Mouse (Mus musculus): ENCODE data around the gene Gsdma.

Gene Gsdma

GRCm38 (mm10) chr11:98725926-98726506 lies 61.9 kb downstream of the Gsdma start:
- TF ChIP-seq GATA4 (IDR thresholded peaks at IDR 0.05; ENCODE audit: insufficient replicate concordance, low read length) = no peak

Measured in liver, adult (tissue).